Mouse (Mus musculus): ENCODE data around the gene Gm6592. TPM values are rescaled to one million over a fixed set of nuclear protein-coding genes. Genes with fewer than 3 reads are reported as not detected.
"Not testable (repeated sequence)": the region's sequence is repeated elsewhere in the genome, so short reads cannot be mapped to it uniquely, and the experiment has no call there.

The Gm6592 gene
- polyA plus RNA-seq (2014; fragmentation: Nextera tagmentation; extraction: Ambion mirVana) = not detected in 2 replicates

GRCm38 (mm10) chrX:8843694-8844093, at the start of gene Gm6592:
TSS of gene Gm6592 (plus strand) at chrX:8843994.
- 73% methylated on average over 1 of the region's 1 CpGs for WGBS
- no peaks in the 10 kb centered on the region for H3K27me3 ChIP-seq (ENCODE audit: control insufficient read depth, insufficient read depth, low read length)
- H3K27ac ChIP-seq (ENCODE audit: low read depth, low read length) = no peak within 1 kb of the TSS
- H3K9me3 ChIP-seq (ENCODE audit: control insufficient read depth, low read length) = no peaks in the 10 kb centered on the region
- DNase-seq (ENCODE audit: low spot score) = no peak
- no peak within 1 kb of the TSS for H3K4me3 ChIP-seq (ENCODE audit: low read depth, low read length)
- H3K4me1 ChIP-seq (ENCODE audit: control insufficient read depth, insufficient read depth, low read length) = no peaks in the 10 kb centered on the region
- no peak within 1 kb of the TSS for H3K9ac ChIP-seq (ENCODE audit: low read length)
- no peak for ATAC-seq (ENCODE audit: insufficient read depth, low FRiP score, low TSS enrichment)
- no peaks in the 10 kb centered on the region for H3K36me3 ChIP-seq (ENCODE audit: control insufficient read depth, insufficient read depth, low read length)
- no peak within 1 kb of the TSS for H3K4me2 ChIP-seq (ENCODE audit: low read depth)

- not testable (repeated sequence) for H3K4me3 ChIP-seq (ENCODE audit: low read depth, low read length); H3K4me2 ChIP-seq (ENCODE audit: low read depth); H3K4me1 ChIP-seq (ENCODE audit: control insufficient read depth, insufficient read depth, low read length); DNase-seq (ENCODE audit: low spot score); H3K27me3 ChIP-seq (ENCODE audit: control insufficient read depth, insufficient read depth, low read length); ATAC-seq (ENCODE audit: insufficient read depth, low FRiP score, low TSS enrichment); H3K36me3 ChIP-seq (ENCODE audit: control insufficient read depth, insufficient read depth, low read length); H3K27ac ChIP-seq (ENCODE audit: low read depth, low read length); H3K9me3 ChIP-seq (ENCODE audit: control insufficient read depth, low read length); H3K9ac ChIP-seq (ENCODE audit: low read length)
- 79% methylated on average over 4 of the region's 4 CpGs for WGBS
Measured at GRCm38 (mm10) chrX:8803391-8803790, 40.4 kb upstream of the Gm6592 start, which contains the start of gene Ssxb5. TSS of gene Ssxb5 (plus strand) at chrX:8803691.

- H3K4me3 ChIP-seq (ENCODE audit: low read depth, low read length) = no peak overlapping the region
- no peaks in the 10 kb centered on the region for H3K4me1 ChIP-seq (ENCODE audit: control insufficient read depth, insufficient read depth, low read length)
- H3K4me2 ChIP-seq (ENCODE audit: low read depth) = no peak overlapping the region
- H3K9ac ChIP-seq (ENCODE audit: low read length) = no peak overlapping the region
- no peak for ATAC-seq (ENCODE audit: insufficient read depth, low FRiP score, low TSS enrichment)
- H3K9me3 ChIP-seq (ENCODE audit: control insufficient read depth, low read length) = no peaks in the 10 kb centered on the region
- no peaks in the 10 kb centered on the region for H3K36me3 ChIP-seq (ENCODE audit: control insufficient read depth, insufficient read depth, low read length)
- no peak overlapping the region for H3K27ac ChIP-seq (ENCODE audit: low read depth, low read length)
- DNase-seq (ENCODE audit: low spot score) = peak; percentile 26
- no peaks in the 10 kb centered on the region for H3K27me3 ChIP-seq (ENCODE audit: control insufficient read depth, insufficient read depth, low read length)
Measured at GRCm38 (mm10) chrX:8832043-8832442, 11.8 kb upstream of the Gm6592 start.

- no peaks in the 10 kb centered on the region for H3K4me1 ChIP-seq (ENCODE audit: control insufficient read depth, insufficient read depth, low read length)
- no peak overlapping the region for H3K4me3 ChIP-seq (ENCODE audit: low read depth, low read length)
- no peaks in the 10 kb centered on the region for H3K9me3 ChIP-seq (ENCODE audit: control insufficient read depth, low read length)
- H3K4me2 ChIP-seq (ENCODE audit: low read depth) = no peak overlapping the region
- no peak overlapping the region for H3K27ac ChIP-seq (ENCODE audit: low read depth, low read length)
- H3K9ac ChIP-seq (ENCODE audit: low read length) = no peak overlapping the region
- 94% methylated on average over 10 of the region's 10 CpGs for WGBS
- H3K27me3 ChIP-seq (ENCODE audit: control insufficient read depth, insufficient read depth, low read length) = no peaks in the 10 kb centered on the region
- H3K36me3 ChIP-seq (ENCODE audit: control insufficient read depth, insufficient read depth, low read length) = no peaks in the 10 kb centered on the region
- ATAC-seq (ENCODE audit: insufficient read depth, low FRiP score, low TSS enrichment) (no peak), DNase-seq (ENCODE audit: low spot score) (no peak)
Measured at GRCm38 (mm10) chrX:8852486-8852885, 8.7 kb downstream of the Gm6592 start.

GRCm38 (mm10) chrX:8864331-8864730, 20.5 kb downstream of the Gm6592 start:
- WGBS = 8% methylated on average over 3 of the region's 3 CpGs
- H3K9me3 ChIP-seq (ENCODE audit: control insufficient read depth, low read length); H3K4me2 ChIP-seq (ENCODE audit: low read depth); H3K9ac ChIP-seq (ENCODE audit: low read length); H3K27me3 ChIP-seq (ENCODE audit: control insufficient read depth, insufficient read depth, low read length); H3K4me3 ChIP-seq (ENCODE audit: low read depth, low read length); H3K36me3 ChIP-seq (ENCODE audit: control insufficient read depth, insufficient read depth, low read length); H3K4me1 ChIP-seq (ENCODE audit: control insufficient read depth, insufficient read depth, low read length); H3K27ac ChIP-seq (ENCODE audit: low read depth, low read length): not testable (repeated sequence)
- ATAC-seq (ENCODE audit: insufficient read depth, low FRiP score, low TSS enrichment) (peak; percentile 53; the same call in 1 of the 2 replicates), DNase-seq (ENCODE audit: low spot score) (peak; percentile 47)

GRCm38 (mm10) chrX:8873953-8874352, 30.2 kb downstream of the Gm6592 start, which contains the start of gene Gm5751:
TSS of gene Gm5751 (plus strand) at chrX:8874253.
- H3K9ac ChIP-seq (ENCODE audit: low read length); H3K4me1 ChIP-seq (ENCODE audit: control insufficient read depth, insufficient read depth, low read length); H3K27ac ChIP-seq (ENCODE audit: low read depth, low read length); H3K4me2 ChIP-seq (ENCODE audit: low read depth); H3K36me3 ChIP-seq (ENCODE audit: control insufficient read depth, insufficient read depth, low read length); H3K4me3 ChIP-seq (ENCODE audit: low read depth, low read length); DNase-seq (ENCODE audit: low spot score); ATAC-seq (ENCODE audit: insufficient read depth, low FRiP score, low TSS enrichment); H3K27me3 ChIP-seq (ENCODE audit: control insufficient read depth, insufficient read depth, low read length); H3K9me3 ChIP-seq (ENCODE audit: control insufficient read depth, low read length): not testable (repeated sequence)
- WGBS = 87% methylated on average over 3 of the region's 4 CpGs

- Histone ChIP-seq H3K27me3 (ENCODE audit: control insufficient read depth, insufficient read depth, low read length) (no peaks in the 10 kb centered on the region), H3K36me3 (ENCODE audit: control insufficient read depth, insufficient read depth, low read length) (no peaks in the 10 kb centered on the region), H3K4me1 (ENCODE audit: control insufficient read depth, insufficient read depth, low read length) (no peaks in the 10 kb centered on the region), H3K9ac (ENCODE audit: low read length) (no peak overlapping the region), H3K9me3 (ENCODE audit: control insufficient read depth, low read length) (no peaks in the 10 kb centered on the region), H3K4me3 (ENCODE audit: low read depth, low read length) (no peak overlapping the region), H3K27ac (ENCODE audit: low read depth, low read length) (no peak overlapping the region), H3K4me2 (ENCODE audit: low read depth) (no peak overlapping the region)
- ATAC-seq (ENCODE audit: insufficient read depth, low FRiP score, low TSS enrichment) (no peak), DNase-seq (ENCODE audit: low spot score) (no peak)
- WGBS = 72% methylated on average over 4 of the region's 4 CpGs
Measured at GRCm38 (mm10) chrX:8884336-8884735, 40.5 kb downstream of the Gm6592 start.

GRCm38 (mm10) chrX:8891975-8892342, 48.2 kb downstream of the Gm6592 start:
- peak overlapping the region; percentile 73; the same call in 1 of the 2 replicates for H3K9ac ChIP-seq (ENCODE audit: low read length)
- no peaks in the 10 kb centered on the region for H3K27me3 ChIP-seq (ENCODE audit: control insufficient read depth, insufficient read depth, low read length)
- 46% methylated on average over 3 of the region's 9 CpGs for WGBS
- DNase-seq (ENCODE audit: low spot score) = no peak
- no peaks in the 10 kb centered on the region for H3K4me1 ChIP-seq (ENCODE audit: control insufficient read depth, insufficient read depth, low read length)
- peak overlapping the region; percentile 58 for H3K4me2 ChIP-seq (ENCODE audit: low read depth)
- H3K36me3 ChIP-seq (ENCODE audit: control insufficient read depth, insufficient read depth, low read length) = no peaks in the 10 kb centered on the region
- H3K9me3 ChIP-seq (ENCODE audit: control insufficient read depth, low read length) = no peaks in the 10 kb centered on the region
- no peak overlapping the region for H3K27ac ChIP-seq (ENCODE audit: low read depth, low read length)
- peak; percentile 13; the same call in 1 of the 2 replicates for ATAC-seq (ENCODE audit: insufficient read depth, low FRiP score, low TSS enrichment)
- peak overlapping the region; percentile 49 for H3K4me3 ChIP-seq (ENCODE audit: low read depth, low read length)

GRCm38 (mm10) chrX:8892343-8893155, 48.8 kb downstream of the Gm6592 start, which contains the start of gene B630019K06Rik:
TSS of gene B630019K06Rik (plus strand) at chrX:8892382.
- WGBS = 17% methylated on average over 52 of the region's 95 CpGs
- H3K4me3 ChIP-seq (ENCODE audit: low read depth, low read length) = peak within 1 kb of the TSS; percentile 49
- ATAC-seq (ENCODE audit: insufficient read depth, low FRiP score, low TSS enrichment) (peak; percentile 86), DNase-seq (ENCODE audit: low spot score) (peak; percentile 61)
- peak within 1 kb of the TSS; percentile 73 for H3K9ac ChIP-seq (ENCODE audit: low read length)
- H3K36me3 ChIP-seq (ENCODE audit: control insufficient read depth, insufficient read depth, low read length) = no peaks in the 10 kb centered on the region
- peak within 1 kb of the TSS; percentile 56 for H3K27ac ChIP-seq (ENCODE audit: low read depth, low read length)
- H3K9me3 ChIP-seq (ENCODE audit: control insufficient read depth, low read length) = no peaks in the 10 kb centered on the region
- no peaks in the 10 kb centered on the region for H3K4me1 ChIP-seq (ENCODE audit: control insufficient read depth, insufficient read depth, low read length)
- no peaks in the 10 kb centered on the region for H3K27me3 ChIP-seq (ENCODE audit: control insufficient read depth, insufficient read depth, low read length)
- peak within 1 kb of the TSS; percentile 58 for H3K4me2 ChIP-seq (ENCODE audit: low read depth)
